Mouse (Mus musculus) B cell, adult 2 months (primary cell): ENCODE results near the gene Gm14418.
"Not testable (repeated sequence)": the region's sequence is repeated elsewhere in the genome, so short reads cannot be mapped to it uniquely, and the experiment has no call there.

Source experiments
- DNase-seq, 2 experiments: peaks; one replicate each; pipeline ENCODE4 v3.0.0; 2022

The Gm14418 gene

DNA sequence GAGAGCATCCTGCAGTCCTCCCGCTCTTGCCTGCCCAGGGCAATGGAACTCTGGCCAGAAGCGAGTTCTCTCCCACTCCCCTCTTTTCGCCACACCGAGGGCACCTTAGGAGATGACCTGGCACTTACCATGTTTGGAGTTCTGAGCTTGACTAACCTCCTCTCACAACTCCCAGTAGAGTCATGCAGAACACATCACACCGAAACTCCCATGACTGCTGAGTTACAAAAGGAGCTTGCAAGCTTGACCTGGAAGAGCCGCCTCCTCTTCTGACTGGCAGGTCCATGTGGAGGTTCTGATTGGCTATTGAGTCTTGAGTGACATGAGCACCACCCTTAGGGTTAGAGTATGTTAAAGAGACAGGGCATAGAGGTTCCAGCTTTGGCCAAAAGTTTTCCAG lies at the start of gene Gm14418:
Gene Gm14418 (minus strand): TSS at position 225 of the 400 bp plus-strand sequence.
- DNase-seq: not testable (repeated sequence)
